Mouse (Mus musculus): ENCODE results near the gene Birc6. TPM values are rescaled to one million over a fixed set of nuclear protein-coding genes. Genes with fewer than 3 reads are reported as not detected.

Birc6 gene
- polyA plus RNA-seq, 1 experiment from 2014 or later: 117 TPM

GRCm38 (mm10) chr17:74586768-74587167, 58.7 kb downstream of the Birc6 start:
- Histone ChIP-seq H3K9ac (replicated peaks; ENCODE audit: low read depth, low read length) (no peak overlapping the region), H3K27me3 (ENCODE audit: control insufficient read depth, insufficient read depth, low read length) (no peaks in the 10 kb centered on the region), H3K9me3 (ENCODE audit: control insufficient read depth, low read length) (no peaks in the 10 kb centered on the region), H3K36me3 (ENCODE audit: control insufficient read depth, insufficient read depth, low read length) (no peaks in the 10 kb centered on the region), H3K4me1 (ENCODE audit: control insufficient read depth, insufficient read depth, low read length) (no peaks in the 10 kb centered on the region), H3K4me2 (ENCODE audit: low read depth, low read length) (no peak overlapping the region), H3K27ac (ENCODE audit: low read depth, low read length) (no peak overlapping the region), H3K4me3 (ENCODE audit: low read depth, low read length) (no peak overlapping the region)
- WGBS: 87% methylated on average over 3 of the region's 3 CpGs
- ATAC-seq (ENCODE audit: low read depth): no peak

- WGBS: 96% methylated on average over 9 of the region's 9 CpGs
- H3K36me3 ChIP-seq (ENCODE audit: control insufficient read depth, insufficient read depth, low read length): peaks cover 21% of the 10 kb centered on the region
- no peak for ATAC-seq (ENCODE audit: low read depth)
Measured at GRCm38 (mm10) chr17:74598908-74599307, 70.8 kb downstream of the Birc6 start.

GRCm38 (mm10) chr17:74599396-74599795, 71.3 kb downstream of the Birc6 start:
- Histone ChIP-seq H3K9ac (replicated peaks; ENCODE audit: low read depth, low read length) (no peak overlapping the region), H3K4me2 (ENCODE audit: low read depth, low read length) (no peak overlapping the region), H3K36me3 (ENCODE audit: control insufficient read depth, insufficient read depth, low read length) (peaks cover 22% of the 10 kb centered on the region), H3K4me3 (ENCODE audit: low read depth, low read length) (no peak overlapping the region), H3K27me3 (ENCODE audit: control insufficient read depth, insufficient read depth, low read length) (no peaks in the 10 kb centered on the region), H3K27ac (ENCODE audit: low read depth, low read length) (no peak overlapping the region), H3K4me1 (ENCODE audit: control insufficient read depth, insufficient read depth, low read length) (no peaks in the 10 kb centered on the region), H3K9me3 (ENCODE audit: control insufficient read depth, low read length) (no peaks in the 10 kb centered on the region)
- ATAC-seq (ENCODE audit: low read depth): no peak
- WGBS: 89% methylated on average over 2 of the region's 2 CpGs

More at GRCm38 (mm10) chr17:74598908-74599307, 70.8 kb downstream of the Birc6 start:
- Histone ChIP-seq H3K27ac (ENCODE audit: low read depth, low read length) (no peak overlapping the region), H3K4me3 (ENCODE audit: low read depth, low read length) (no peak overlapping the region), H3K9me3 (ENCODE audit: control insufficient read depth, low read length) (no peaks in the 10 kb centered on the region), H3K9ac (replicated peaks; ENCODE audit: low read depth, low read length) (no peak overlapping the region), H3K4me1 (ENCODE audit: control insufficient read depth, insufficient read depth, low read length) (no peaks in the 10 kb centered on the region), H3K27me3 (ENCODE audit: control insufficient read depth, insufficient read depth, low read length) (no peaks in the 10 kb centered on the region), H3K4me2 (ENCODE audit: low read depth, low read length) (no peak overlapping the region)

- Histone ChIP-seq H3K27ac (ENCODE audit: low read depth, low read length) (no peak overlapping the region), H3K9ac (replicated peaks; ENCODE audit: low read depth, low read length) (no peak overlapping the region), H3K4me2 (ENCODE audit: low read depth, low read length) (no peak overlapping the region), H3K4me1 (ENCODE audit: control insufficient read depth, insufficient read depth, low read length) (no peaks in the 10 kb centered on the region), H3K4me3 (ENCODE audit: low read depth, low read length) (no peak overlapping the region), H3K36me3 (ENCODE audit: control insufficient read depth, insufficient read depth, low read length) (peaks cover 26% of the 10 kb centered on the region), H3K9me3 (ENCODE audit: control insufficient read depth, low read length) (no peaks in the 10 kb centered on the region), H3K27me3 (ENCODE audit: control insufficient read depth, insufficient read depth, low read length) (no peaks in the 10 kb centered on the region)
- no peak for ATAC-seq (ENCODE audit: low read depth)
- 81% methylated on average over 1 of the region's 1 CpGs for WGBS
Measured at GRCm38 (mm10) chr17:74601201-74601600, 73.1 kb downstream of the Birc6 start.

- Histone ChIP-seq H3K9me3 (ENCODE audit: control insufficient read depth, low read length) (no peaks in the 10 kb centered on the region), H3K4me2 (ENCODE audit: low read depth, low read length) (no peak overlapping the region), H3K4me1 (ENCODE audit: control insufficient read depth, insufficient read depth, low read length) (no peaks in the 10 kb centered on the region), H3K36me3 (ENCODE audit: control insufficient read depth, insufficient read depth, low read length) (peaks cover 46% of the 10 kb centered on the region), H3K9ac (replicated peaks; ENCODE audit: low read depth, low read length) (no peak overlapping the region), H3K27me3 (ENCODE audit: control insufficient read depth, insufficient read depth, low read length) (no peaks in the 10 kb centered on the region), H3K27ac (ENCODE audit: low read depth, low read length) (no peak overlapping the region), H3K4me3 (ENCODE audit: low read depth, low read length) (no peak overlapping the region)
- ATAC-seq (ENCODE audit: low read depth): no peak
- WGBS: 95% methylated on average over 3 of the region's 3 CpGs
Measured at GRCm38 (mm10) chr17:74630798-74631197, 102.7 kb downstream of the Birc6 start.

GRCm38 (mm10) chr17:74642445-74642844, 114.3 kb downstream of the Birc6 start:
- Histone ChIP-seq H3K9ac (replicated peaks; ENCODE audit: low read depth, low read length) (no peak overlapping the region), H3K9me3 (ENCODE audit: control insufficient read depth, low read length) (no peaks in the 10 kb centered on the region), H3K4me1 (ENCODE audit: control insufficient read depth, insufficient read depth, low read length) (no peaks in the 10 kb centered on the region), H3K4me3 (ENCODE audit: low read depth, low read length) (no peak overlapping the region), H3K27me3 (ENCODE audit: control insufficient read depth, insufficient read depth, low read length) (no peaks in the 10 kb centered on the region), H3K36me3 (ENCODE audit: control insufficient read depth, insufficient read depth, low read length) (peaks cover 58% of the 10 kb centered on the region), H3K27ac (ENCODE audit: low read depth, low read length) (no peak overlapping the region), H3K4me2 (ENCODE audit: low read depth, low read length) (no peak overlapping the region)
- ATAC-seq (ENCODE audit: low read depth): no peak

GRCm38 (mm10) chr17:74658362-74658761, 130.3 kb downstream of the Birc6 start:
- no peak overlapping the region for H3K27ac ChIP-seq (ENCODE audit: low read depth, low read length)
- no peaks in the 10 kb centered on the region for H3K27me3 ChIP-seq (ENCODE audit: control insufficient read depth, insufficient read depth, low read length)
- H3K9ac ChIP-seq (replicated peaks; ENCODE audit: low read depth, low read length): no peak overlapping the region
- peaks cover 45% of the 10 kb centered on the region for H3K36me3 ChIP-seq (ENCODE audit: control insufficient read depth, insufficient read depth, low read length)
- 98% methylated on average over 3 of the region's 3 CpGs for WGBS
- H3K4me1 ChIP-seq (ENCODE audit: control insufficient read depth, insufficient read depth, low read length): no peaks in the 10 kb centered on the region
- H3K4me2 ChIP-seq (ENCODE audit: low read depth, low read length): no peak overlapping the region
- no peak for ATAC-seq (ENCODE audit: low read depth)
- no peak overlapping the region for H3K4me3 ChIP-seq (ENCODE audit: low read depth, low read length)
- H3K9me3 ChIP-seq (ENCODE audit: control insufficient read depth, low read length): no peaks in the 10 kb centered on the region

GRCm38 (mm10) chr17:74668010-74668409, 139.9 kb downstream of the Birc6 start:
- Histone ChIP-seq H3K4me3 (ENCODE audit: low read depth, low read length) (no peak overlapping the region), H3K4me1 (ENCODE audit: control insufficient read depth, insufficient read depth, low read length) (no peaks in the 10 kb centered on the region), H3K9ac (replicated peaks; ENCODE audit: low read depth, low read length) (no peak overlapping the region), H3K9me3 (ENCODE audit: control insufficient read depth, low read length) (no peaks in the 10 kb centered on the region), H3K27ac (ENCODE audit: low read depth, low read length) (no peak overlapping the region), H3K4me2 (ENCODE audit: low read depth, low read length) (no peak overlapping the region), H3K36me3 (ENCODE audit: control insufficient read depth, insufficient read depth, low read length) (peaks cover 43% of the 10 kb centered on the region), H3K27me3 (ENCODE audit: control insufficient read depth, insufficient read depth, low read length) (no peaks in the 10 kb centered on the region)
- no CpG with 5 or more reads among the region's 1 CpGs for WGBS
- no peak for ATAC-seq (ENCODE audit: low read depth)

GRCm38 (mm10) chr17:74670031-74670430, 141.9 kb downstream of the Birc6 start:
- H3K36me3 ChIP-seq (ENCODE audit: control insufficient read depth, insufficient read depth, low read length): peaks cover 29% of the 10 kb centered on the region

GRCm38 (mm10) chr17:74672446-74672845, 144.4 kb downstream of the Birc6 start:
- Histone ChIP-seq H3K4me2 (ENCODE audit: low read depth, low read length) (no peak overlapping the region), H3K4me1 (ENCODE audit: control insufficient read depth, insufficient read depth, low read length) (no peaks in the 10 kb centered on the region)

More at GRCm38 (mm10) chr17:74670031-74670430, 141.9 kb downstream of the Birc6 start:
- H3K9ac ChIP-seq (replicated peaks; ENCODE audit: low read depth, low read length): no peak overlapping the region
- no peak overlapping the region for H3K4me3 ChIP-seq (ENCODE audit: low read depth, low read length)
- no peaks in the 10 kb centered on the region for H3K4me1 ChIP-seq (ENCODE audit: control insufficient read depth, insufficient read depth, low read length)
- H3K4me2 ChIP-seq (ENCODE audit: low read depth, low read length): no peak overlapping the region
- WGBS: 96% methylated on average over 13 of the region's 13 CpGs
- H3K9me3 ChIP-seq (ENCODE audit: control insufficient read depth, low read length): no peaks in the 10 kb centered on the region
- H3K27me3 ChIP-seq (ENCODE audit: control insufficient read depth, insufficient read depth, low read length): no peaks in the 10 kb centered on the region
- no peak overlapping the region for H3K27ac ChIP-seq (ENCODE audit: low read depth, low read length)
- no peak for ATAC-seq (ENCODE audit: low read depth)

More at GRCm38 (mm10) chr17:74672446-74672845, 144.4 kb downstream of the Birc6 start:
- Histone ChIP-seq H3K9ac (replicated peaks; ENCODE audit: low read depth, low read length) (no peak overlapping the region), H3K9me3 (ENCODE audit: control insufficient read depth, low read length) (no peaks in the 10 kb centered on the region), H3K27ac (ENCODE audit: low read depth, low read length) (no peak overlapping the region), H3K4me3 (ENCODE audit: low read depth, low read length) (no peak overlapping the region), H3K27me3 (ENCODE audit: control insufficient read depth, insufficient read depth, low read length) (no peaks in the 10 kb centered on the region), H3K36me3 (ENCODE audit: control insufficient read depth, insufficient read depth, low read length) (peaks cover 38% of the 10 kb centered on the region)
- ATAC-seq (ENCODE audit: low read depth): no peak
- WGBS: 85% methylated on average over 4 of the region's 4 CpGs

Data from neural tube, embryonic 14.5 days (tissue).